Mouse (Mus musculus) left cerebral cortex, postnatal 10 days (tissue): ENCODE data around the gene Xiap. TPM values are rescaled to one million over a fixed set of nuclear protein-coding genes. Genes with fewer than 3 reads are reported as not detected.

Experiments
- DNase-seq, 2 experiments: peaks; one replicate each; pipeline ENCODE4 v3.0.0; 2021 to 2022; ENCODE audit warnings: low spot score in 2 of 2, mixed read lengths in 1 of 2; ENCODE audit errors: extremely low spot score in 1 of 2
- intact Hi-C: fragments of 180-260 bp; cut with DNase I; formaldehyde crosslinking; loops from one replicate; pipeline ENCODE4 v1.15.1; 2025
- total RNA-seq, 2 experiments: library from RNA; stranded (reverse); gene quantifications; 2 replicates each; pipeline ENCODE4 v1.2.3; 2021

Xiap gene
- total RNA-seq, 2 experiments from 2014 or later: 46.1 to 53.5 TPM

DNA sequence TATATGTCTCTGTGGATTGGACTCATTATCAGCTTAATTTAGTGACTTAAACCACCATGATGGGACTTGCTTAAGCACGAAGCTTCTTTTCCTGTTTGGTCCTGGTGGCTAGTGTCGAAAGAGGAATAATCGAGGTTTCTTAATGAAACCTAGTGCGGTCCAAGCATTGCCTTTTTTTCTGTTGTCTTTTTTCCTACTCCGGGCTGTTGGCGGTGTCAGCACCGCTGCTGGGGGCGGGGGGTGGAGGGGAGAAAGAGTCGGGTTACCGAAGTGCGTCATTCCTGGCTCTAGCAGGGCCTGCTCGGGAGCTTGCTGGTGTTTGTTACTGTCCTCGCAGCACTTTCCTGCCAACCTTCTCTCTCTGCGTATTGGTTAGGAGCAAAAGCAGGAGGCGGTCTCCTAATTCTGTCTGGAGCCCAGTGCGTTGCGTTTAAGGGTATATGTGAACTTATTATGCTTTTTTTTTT lies 92.5 kb downstream of the Xiap start:
- peak; percentile 67 to 87 for DNase-seq
- intact Hi-C loops: loop anchor here (10.0 kb wide), 1 partner anchor 1273 kb away; the partner anchor contains the start of gene Tenm1

DNA sequence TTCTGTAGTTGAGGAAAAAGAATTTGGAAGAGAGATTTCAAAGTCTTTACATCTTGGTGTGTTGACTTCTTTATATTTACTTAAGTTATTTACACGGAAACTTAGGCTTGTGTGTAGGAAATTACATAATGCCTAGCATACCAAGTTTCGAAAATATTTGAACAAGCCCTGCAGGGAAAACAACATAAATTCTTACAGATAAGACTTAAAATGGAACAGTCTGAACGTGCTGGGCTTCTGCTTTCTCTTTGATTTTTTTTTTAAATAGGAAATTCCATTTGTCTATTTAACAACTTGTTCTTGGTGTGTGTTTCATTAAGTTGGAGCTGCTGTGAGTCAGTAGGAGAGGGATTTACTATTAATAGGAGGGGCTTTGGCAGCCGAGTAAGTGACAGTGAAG lies 93.6 kb downstream of the Xiap start:
- no peak for DNase-seq
- intact Hi-C loops: loop anchor here (10.0 kb wide), 1 partner anchor 1272 kb away; the partner anchor contains the start of gene Tenm1

Other genes starting within 250 kb of the Xiap start
- 10 to 100 TPM; 50.3 to 50.7 TPM for gene Thoc2, start 139.0 kb upstream of the Xiap start, total RNA-seq
- 10 to 100 TPM; 46.5 to 49.5 TPM for gene Stag2, start 89.6 kb downstream of the Xiap start, total RNA-seq